Mouse (Mus musculus) retina, adult 2 months (tissue): ENCODE results near the gene Rdh16.
"Not testable (repeated sequence)": the region's sequence is repeated elsewhere in the genome, so short reads cannot be mapped to it uniquely, and the experiment has no call there.

Experiments used
- DNase-seq: peaks from one replicate; pipeline ENCODE4 v3.0.0-alpha.2; 2012; ENCODE audit warnings: low read depth, low spot score

Gene Rdh16

GRCm38 (mm10) chr10:127800891-127801290 is at the start of gene Rdh16:
Gene Rdh16 (plus strand): TSS chr10:127801152.
- DNase-seq, result no peak

DNA sequence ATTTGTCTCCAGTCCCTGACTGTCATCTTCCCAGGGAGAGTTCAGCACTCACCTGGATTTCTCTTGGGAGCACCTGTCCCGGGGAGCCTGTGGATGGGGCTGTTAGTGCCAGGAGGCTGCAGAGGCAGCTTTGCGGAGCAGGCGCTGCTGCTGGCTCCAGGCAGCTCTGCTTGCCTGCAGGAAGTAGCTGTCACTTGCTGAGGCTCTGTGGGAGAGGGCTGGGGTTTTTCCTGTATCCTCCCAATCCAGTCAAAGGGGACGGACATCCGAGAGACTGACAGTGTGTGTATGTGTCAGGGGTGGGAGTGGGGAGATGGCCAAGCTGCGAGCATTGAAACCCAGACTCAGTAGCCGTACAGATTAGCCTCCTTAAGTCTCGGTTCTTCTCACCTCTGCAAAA is 49.4 kb upstream of the Rdh16 start, which contains the start of gene Gpr182:
Gene Gpr182, minus strand, starts transcription at position 185 of the 400 bp plus-strand sequence.
- no peak for DNase-seq

- DNase-seq, result no peak
Measured at GRCm38 (mm10) chr10:127754566-127755166, 46.3 kb upstream of the Rdh16 start.

GRCm38 (mm10) chr10:127755246-127755645 is 45.7 kb upstream of the Rdh16 start:
- no peak for DNase-seq

DNA sequence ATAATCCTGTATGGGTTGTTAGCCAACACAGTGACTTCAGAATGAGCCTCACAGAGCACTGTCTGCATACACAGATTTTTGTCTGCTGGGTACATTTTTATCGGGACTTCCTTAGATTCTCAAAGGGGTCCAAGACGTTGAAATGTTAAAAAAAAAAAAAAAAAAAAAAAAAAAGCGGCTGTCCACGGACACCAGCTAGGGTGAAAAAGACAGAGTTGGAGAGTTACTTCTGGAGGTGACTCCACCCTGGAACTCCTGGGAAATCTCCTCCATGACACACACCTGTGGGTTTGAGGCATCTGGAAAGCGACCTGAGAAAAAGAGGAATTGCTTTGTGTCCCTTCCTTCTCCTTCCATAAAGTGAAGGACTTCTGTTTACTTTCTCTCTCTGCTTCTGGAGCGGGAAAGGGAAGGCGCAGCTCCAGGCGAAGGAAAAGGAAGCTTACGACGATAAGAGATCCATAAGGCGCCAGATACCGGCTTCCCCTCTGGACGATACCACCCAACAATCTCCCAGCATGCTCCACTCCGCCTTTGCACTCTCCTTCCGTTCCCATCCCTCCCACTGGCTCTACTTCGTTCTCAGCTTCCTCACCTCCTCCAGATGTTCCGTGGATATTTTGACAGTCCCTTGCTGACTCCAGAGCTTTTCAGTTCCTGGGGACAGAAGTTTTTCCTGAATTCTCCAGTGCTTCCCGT is 45.0 kb upstream of the Rdh16 start:
- no peak for DNase-seq

- DNase-seq, result no peak
Measured at GRCm38 (mm10) chr10:127759181-127760110, 41.5 kb upstream of the Rdh16 start, which contains the start of the genes Rdh1 and Rdh16f1. Gene Rdh1 (plus strand): TSS chr10:127759721. Gene Rdh16f1 (plus strand): TSS chr10:127759787.

GRCm38 (mm10) chr10:127762926-127763325 is 38.0 kb upstream of the Rdh16 start:
- DNase-seq, result not testable (repeated sequence)

DNA sequence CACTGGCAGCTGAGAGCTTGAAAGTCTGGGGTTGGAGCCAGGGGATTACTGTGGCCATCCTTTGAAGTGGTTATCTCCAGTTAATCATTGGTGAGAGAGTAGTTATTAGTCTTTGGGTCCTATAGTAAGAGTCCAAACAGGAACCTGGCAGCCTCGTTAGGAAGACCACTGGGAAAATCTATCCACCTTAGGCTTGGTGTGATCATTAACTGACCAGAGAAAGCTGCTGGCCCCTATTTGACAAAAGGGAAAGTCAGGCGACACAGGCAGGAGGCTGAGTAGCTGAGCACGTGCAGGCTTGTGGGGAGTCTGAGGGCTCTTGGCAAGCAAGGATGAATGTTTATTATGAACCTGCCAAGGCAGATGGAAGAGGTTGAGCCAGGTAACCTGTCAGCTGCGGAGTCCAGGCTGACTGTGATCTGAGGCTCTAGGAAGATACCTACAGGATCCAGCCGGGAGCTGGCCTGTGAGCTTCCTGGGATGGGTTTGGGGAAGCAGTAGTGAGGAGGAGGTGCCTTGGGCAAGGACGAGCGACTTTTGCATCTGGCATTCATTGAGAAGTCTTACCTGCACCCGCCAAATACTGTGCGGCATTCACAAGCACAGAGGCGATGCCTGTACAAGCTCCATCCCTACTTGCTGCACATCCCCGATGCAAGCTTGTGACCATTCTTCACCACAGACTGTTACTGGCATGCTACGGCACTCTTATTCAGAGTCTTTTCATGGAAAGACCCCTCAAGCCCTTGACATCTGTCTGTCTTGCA is 36.9 kb upstream of the Rdh16 start:
- DNase-seq, result no peak

- DNase-seq, result no peak
Measured at GRCm38 (mm10) chr10:127766564-127766963, 34.4 kb upstream of the Rdh16 start.

GRCm38 (mm10) chr10:127776011-127776410 is 24.9 kb upstream of the Rdh16 start, which contains the start of gene Rdh9:
Gene Rdh9 (plus strand): TSS chr10:127776386.
- no peak for DNase-seq

- not testable (repeated sequence) for DNase-seq
Measured at GRCm38 (mm10) chr10:127782321-127782720, 18.6 kb upstream of the Rdh16 start.

DNA sequence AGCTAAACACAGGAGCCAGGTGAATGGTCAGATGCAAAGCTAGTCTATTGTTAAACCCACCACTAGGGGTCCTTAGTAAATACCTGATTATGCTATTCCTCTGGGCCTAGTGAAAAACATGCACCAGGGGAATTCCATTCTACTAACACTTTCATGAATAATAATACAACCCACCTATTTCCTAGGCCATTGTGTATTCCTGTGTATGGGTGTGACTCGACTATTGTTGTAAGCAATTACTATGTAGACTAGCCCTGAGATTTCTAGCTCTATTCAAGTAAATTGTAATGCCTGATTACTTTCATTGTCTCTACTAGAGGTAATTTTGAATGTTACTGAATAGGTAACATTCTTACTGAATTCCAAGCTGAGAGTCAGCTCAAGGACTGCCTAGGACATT is 15.5 kb upstream of the Rdh16 start:
- not testable (repeated sequence) for DNase-seq

DNA sequence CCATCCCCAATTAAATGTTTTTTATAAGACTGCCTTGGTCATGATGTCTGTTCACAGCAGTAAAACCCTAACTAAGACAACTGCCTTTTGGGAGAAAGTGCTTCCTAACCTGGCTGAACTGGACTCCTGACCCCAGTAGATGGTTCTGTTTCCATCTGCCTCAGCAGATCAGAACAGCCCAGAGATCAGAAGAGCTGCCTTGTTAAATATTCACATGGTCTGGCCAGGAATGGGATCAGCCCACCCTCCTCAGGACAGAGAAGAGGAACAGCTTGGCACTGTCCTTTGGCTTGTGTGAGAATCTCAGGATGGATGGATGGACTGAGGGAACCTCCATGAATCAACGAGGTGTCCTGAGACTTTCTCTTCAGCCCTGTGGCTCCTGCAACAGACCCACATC is 1.7 kb upstream of the Rdh16 start:
- no peak for DNase-seq

DNA sequence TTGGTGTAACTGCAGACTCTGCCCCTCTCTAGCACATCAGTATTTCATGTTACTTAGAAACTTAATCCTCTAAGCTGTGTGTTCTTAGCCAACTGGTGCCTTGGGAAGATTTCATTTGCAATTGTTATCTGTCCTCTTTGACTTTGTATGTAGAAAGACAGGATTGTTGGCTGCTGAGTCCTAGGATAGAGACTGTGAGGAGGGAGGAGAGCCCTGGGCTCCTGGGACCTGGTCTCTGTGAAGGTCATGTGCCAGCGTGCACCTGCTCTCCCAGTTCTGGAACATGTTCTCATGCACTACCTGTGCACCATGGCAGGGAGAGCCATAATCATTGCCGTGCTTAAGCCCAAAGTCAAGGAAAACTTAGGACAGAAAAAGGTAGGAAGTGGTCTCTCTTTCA is 660 bp downstream of the Rdh16 start:
- no peak for DNase-seq

- DNase-seq, result no peak
Measured at GRCm38 (mm10) chr10:127802236-127802635, 1.3 kb downstream of the Rdh16 start.

DNA sequence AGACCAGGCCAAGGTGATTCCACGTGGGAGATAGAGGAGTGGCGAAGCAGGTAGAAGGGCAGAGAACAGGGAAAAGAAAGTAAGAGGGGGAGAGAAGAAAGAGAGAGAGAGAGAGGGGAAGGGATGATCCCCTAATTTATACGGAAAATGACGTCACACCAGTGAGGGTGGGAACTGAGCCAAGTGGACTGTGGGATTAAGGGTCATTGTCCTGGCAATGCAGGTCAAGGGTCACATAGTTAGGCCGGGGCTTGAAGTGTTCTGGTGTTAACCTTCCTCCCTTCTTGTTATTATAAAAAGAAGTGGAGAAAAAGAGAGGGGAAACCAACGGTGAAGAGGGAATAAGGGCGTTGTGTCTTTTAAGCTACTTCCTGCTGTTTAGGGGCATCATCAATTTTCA is 3.5 kb downstream of the Rdh16 start:
- DNase-seq, result no peak

DNA sequence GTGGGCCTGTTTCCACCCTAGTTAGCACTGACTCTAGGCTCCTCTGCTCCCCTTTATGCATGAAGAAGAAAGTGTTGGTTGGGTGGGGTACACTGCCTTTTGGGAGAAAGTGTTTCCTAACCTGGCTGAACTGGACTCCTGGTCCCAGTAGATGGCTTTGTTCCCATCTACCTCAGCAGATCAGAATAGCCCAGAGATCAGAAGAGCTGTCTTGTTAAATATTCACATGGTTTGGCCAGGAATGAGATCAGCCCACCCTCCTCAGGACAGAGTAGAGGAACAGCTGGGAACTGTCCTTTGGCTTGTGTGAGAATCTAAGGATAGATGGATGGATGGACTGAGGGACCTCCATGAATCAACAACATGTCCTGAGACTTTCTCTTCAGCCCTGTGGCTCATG is 14.9 kb downstream of the Rdh16 start:
- no peak for DNase-seq

DNA sequence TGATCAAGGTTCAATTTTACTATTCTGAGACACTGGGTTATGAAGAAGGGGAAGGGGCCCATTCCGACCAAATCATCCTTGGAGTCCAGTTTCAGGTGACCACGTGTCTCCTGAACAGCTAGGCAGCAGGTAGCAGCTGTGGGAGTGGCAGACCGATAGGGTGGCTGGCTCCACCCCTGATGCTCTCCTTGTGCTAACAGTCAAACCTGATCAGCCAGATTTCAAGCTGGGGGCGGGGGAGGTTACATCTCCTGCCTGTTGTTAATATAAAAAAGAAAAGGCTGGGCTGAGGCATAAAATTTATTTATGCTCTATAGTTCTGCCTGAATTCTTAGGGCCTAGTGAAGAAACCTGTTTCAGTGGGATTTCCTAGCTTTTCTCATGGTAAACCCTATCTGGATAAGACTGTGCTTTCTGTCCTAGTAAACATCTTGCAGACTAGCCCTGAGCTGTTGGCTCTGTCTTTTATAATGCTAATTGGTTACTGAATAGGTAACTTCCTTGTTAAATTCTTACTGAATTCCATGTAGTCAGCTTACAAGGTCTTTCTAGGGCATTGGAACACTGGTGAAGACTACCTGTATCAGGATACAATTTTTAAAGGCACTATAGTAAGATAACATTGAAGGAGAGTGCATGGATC is 16.4 kb downstream of the Rdh16 start:
- DNase-seq, result not testable (repeated sequence)

- DNase-seq, result not testable (repeated sequence)
Measured at GRCm38 (mm10) chr10:127821806-127822205, 20.9 kb downstream of the Rdh16 start.

- DNase-seq, result no peak
Measured at GRCm38 (mm10) chr10:127825386-127825785, 24.4 kb downstream of the Rdh16 start.

DNA sequence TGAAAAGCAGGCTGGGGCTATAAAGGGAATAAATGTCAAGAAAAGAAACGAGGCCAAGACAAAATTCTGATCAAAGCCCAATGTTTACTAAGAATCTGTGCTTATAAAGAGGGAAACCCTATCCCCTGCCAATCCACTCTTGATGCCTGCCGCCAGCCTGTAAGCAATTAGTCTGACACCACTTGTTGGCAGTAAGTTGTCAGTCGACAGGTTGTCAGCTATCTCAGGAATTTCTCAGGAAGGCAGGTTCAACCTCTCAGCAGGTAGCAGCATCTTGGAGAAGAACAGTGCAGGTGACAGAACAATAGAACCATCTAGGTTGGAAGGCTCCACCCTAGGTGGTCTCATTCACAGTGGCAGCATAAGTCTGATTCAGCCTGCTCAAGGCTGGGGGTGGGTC is 28.2 kb downstream of the Rdh16 start:
- DNase-seq, result no peak
